Mouse (Mus musculus): ENCODE data around the gene Zfp770. TPM values are rescaled to one million over a fixed set of nuclear protein-coding genes. Genes with fewer than 3 reads are reported as not detected.
"Not testable (repeated sequence)": the region's sequence is repeated elsewhere in the genome, so short reads cannot be mapped to it uniquely, and the experiment has no call there.

The Zfp770 gene
- 11.6 and 11.9 TPM in 2 replicates for total RNA-seq (2021)
- long read RNA-seq, partial matches to known transcripts = 0 of 3 reads
- long read RNA-seq, other reads (novel, unspliced or antisense) = 3 of 3 reads

DNA sequence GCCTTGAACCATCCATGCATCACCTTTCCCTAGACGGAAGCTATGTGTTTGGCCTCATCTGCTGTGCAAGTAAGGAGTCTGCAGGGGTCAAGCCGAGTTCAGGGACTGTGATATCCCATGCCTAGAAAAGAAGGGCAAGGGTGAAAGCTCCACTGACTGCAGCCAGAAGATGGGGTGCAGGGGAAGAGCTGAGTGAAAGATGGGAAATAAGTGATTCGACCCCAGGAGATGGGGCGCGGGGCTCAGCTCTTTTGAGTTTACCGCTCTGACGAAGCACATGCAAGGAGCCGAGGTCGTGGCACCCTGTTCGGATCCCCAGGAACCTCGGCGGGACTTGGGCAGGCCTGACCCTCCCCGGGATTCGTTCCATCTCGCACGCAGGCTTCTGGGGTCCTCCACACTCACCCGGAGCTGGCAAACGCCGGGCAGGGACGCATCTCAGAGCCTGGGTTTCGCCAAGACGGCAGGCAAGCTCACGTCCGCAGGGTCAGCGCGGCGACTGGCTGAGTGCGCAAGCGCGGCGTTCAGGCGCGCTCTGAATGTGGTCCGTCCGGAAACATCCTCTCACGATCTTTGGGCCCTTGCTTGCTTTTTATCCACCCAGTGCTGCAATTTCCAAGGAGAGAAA is at the start of gene Zfp770:
Gene Zfp770 (minus strand): TSS at position 538 of the 628 bp plus-strand sequence.
- DNase-seq = peak; percentile 78

DNA sequence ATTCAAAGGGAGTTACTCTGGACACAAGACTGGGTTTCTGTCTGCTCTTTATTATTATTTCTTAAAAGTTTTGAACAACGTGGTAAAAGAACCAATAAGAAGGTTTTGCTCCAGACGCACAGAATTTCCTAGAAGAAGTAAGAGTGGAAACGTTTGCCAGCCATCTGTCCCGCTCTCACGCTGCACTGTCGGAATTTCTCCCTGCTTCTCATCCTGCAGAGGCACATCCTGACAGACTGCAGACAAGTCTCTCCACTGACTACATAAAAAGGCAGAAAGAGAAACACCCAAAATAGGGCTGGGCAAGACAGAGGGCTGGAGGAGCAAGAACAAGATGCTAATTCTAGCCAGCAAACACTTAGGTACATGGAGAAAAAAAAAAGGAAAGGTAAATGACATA is 48.2 kb upstream of the Zfp770 start:
- DNase-seq = no peak

GRCm38 (mm10) chr2:114237639-114238038 is 36.4 kb upstream of the Zfp770 start:
- no peak for DNase-seq

DNA sequence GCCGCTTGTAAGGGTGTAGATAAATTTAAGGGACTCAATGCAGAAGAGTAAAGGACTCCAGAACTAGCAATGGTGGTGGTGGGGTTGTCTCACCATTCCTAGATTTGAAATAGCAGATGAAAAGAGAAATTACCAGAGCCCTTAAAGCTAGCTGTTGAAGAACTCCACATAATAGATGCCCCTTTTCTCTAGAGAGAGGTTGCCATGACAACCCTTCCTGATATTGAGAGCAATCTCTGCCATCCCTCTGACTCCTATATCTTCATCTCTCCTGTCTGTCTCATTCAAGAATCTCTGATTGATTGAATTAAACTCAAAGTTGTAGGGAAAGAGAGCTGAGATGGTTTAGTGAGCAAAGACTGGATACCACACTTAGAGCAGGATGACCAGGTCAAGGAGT is 35.3 kb upstream of the Zfp770 start:
- DNase-seq = no peak

DNA sequence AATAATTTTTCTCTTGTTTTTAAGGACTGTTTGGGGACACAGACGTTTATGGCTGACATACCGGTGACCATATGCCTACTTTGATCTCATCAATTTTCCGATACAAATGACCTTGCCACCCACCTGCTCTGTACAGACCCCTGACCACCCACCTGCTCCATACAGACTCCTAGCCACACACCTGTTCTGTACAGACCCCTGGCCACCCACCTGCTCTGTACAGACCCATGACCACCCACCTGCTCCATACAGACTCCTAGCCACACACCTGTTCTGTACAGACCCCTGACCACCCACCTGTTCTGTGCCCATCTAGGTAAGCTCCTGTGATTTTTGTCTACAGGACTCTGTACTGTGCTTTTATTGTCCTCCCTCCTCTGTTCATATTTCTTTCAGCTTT is 34.3 kb upstream of the Zfp770 start:
- no peak for DNase-seq

GRCm38 (mm10) chr2:114231248-114231647 is 30.0 kb upstream of the Zfp770 start:
- DNase-seq = no peak

DNA sequence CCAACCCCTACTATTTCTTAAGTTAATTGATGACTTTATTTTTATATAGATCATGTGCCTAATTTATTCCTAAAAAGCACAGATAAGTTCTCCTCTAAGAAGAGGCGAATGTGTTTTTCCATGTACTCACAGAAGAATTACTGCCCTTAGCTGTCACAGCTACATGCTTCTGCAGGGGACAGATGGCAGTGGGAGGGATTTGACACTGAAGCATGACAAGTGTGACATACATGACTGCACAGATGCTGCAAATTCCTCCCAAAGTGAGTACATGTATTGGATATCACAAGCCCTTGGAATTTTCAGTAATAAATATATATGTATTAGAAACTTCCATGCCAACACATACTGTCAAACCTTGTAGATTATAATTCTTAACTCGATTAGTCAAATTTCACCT is 27.4 kb upstream of the Zfp770 start:
- DNase-seq = no peak

DNA sequence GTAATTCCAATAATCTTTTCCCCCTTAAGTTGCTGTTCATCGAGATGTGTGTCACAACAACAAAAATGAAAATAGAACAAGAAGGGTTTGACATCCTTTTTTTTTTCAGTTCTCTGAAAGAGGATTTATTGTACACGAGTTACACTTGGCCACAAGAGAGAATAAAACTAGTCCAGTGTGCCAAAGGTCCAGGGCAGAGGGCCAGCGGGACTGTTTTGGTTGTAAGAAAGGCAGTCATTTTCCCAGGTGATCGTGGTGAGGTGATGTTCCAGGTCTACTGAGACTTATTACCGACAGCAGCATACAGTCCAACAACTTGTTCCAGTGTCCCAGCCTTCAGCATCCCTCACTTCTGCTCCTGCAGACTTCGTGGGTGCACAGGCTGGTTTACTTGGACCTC is 3.8 kb upstream of the Zfp770 start:
- DNase-seq = no peak

DNA sequence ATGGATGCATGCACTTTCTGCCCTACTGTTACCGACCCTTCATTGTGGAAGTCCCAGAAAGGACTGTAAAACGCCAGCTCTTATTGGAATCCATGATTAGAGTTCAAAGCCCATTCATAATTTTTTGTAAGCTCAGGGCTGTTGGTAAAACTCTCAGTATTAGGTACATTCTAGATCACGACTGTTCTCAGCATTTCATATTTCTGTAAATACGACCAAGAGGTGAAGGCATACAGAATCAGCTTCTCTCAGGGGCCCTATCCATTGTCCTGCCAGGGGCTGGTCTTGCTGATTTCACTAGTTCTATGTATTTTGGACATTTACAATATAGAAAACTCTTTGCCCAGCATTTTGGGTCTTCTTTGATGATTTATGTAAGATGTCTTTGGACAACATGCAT is 305 bp upstream of the Zfp770 start:
- DNase-seq = no peak

- DNase-seq = no peak
These were observed 4.8 kb downstream of the Zfp770 start for GRCm38 (mm10) chr2:114196421-114196820.

DNA sequence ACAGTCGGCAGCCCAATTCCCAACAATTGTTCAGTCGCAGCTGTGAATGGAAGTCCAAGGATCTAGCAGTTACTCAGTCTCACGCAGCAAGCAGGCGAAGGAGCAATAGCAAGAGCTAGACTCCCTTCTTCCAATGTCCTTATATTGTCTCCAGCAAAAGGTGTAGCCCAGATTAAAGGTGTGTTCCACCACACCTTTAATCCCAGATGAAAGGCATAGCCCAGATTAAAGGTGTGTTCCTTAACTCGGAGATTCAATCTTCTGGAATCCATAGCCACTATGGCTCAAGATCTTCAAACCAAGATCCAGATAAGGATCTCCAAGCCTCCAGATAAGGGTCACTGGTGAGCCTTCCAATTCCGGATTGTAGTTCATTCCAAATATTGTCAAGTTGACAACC is 14.3 kb downstream of the Zfp770 start, which contains the start of gene Aqr:
Gene Aqr (minus strand): TSS at position 101 of the 400 bp plus-strand sequence.
- DNase-seq = not testable (repeated sequence)

- DNase-seq = no peak
These were observed 23.2 kb downstream of the Zfp770 start for GRCm38 (mm10) chr2:114177802-114178733.

- peak; percentile 75 for DNase-seq
These were observed 26.4 kb downstream of the Zfp770 start for GRCm38 (mm10) chr2:114174651-114175484.

DNA sequence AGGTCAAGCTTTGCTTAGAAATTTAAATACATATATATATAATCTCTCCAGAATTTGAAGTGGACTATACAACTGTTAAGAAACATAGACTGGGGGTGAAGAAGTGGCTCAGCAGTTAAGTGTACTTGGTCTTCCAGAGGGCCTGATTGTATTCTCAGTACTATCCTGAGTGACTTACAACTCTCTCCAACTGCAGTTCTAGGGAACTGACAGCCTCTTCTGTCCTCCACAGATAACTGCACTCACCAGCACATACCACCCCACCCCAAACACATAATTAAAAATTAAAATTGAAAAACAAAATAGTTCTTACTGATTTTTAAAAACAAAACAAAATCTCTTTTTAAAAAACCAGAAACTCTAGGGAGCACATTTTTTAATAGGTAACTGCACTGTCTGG is 28.0 kb downstream of the Zfp770 start:
- no peak for DNase-seq

DNA sequence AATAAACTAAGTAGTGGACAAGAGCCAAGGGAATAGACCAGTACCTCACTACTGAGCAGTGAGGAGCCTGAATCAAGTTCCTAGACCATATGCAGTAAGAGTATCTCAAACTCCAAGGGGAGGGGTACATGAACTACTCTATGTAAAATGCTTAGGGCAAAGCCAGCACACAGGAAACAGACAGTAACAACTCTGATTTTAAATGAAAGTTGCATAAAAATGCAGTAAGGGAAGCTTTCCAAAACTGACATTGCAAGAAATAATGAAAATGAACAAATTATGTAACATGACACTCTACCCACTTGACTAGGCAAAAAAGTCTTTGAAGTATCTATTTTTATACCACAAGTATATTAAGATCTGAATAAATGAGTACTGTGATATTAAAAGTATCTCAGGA is 33.4 kb downstream of the Zfp770 start:
- no peak for DNase-seq

- no peak for DNase-seq
These were observed 39.3 kb downstream of the Zfp770 start for GRCm38 (mm10) chr2:114161978-114162377.

DNA sequence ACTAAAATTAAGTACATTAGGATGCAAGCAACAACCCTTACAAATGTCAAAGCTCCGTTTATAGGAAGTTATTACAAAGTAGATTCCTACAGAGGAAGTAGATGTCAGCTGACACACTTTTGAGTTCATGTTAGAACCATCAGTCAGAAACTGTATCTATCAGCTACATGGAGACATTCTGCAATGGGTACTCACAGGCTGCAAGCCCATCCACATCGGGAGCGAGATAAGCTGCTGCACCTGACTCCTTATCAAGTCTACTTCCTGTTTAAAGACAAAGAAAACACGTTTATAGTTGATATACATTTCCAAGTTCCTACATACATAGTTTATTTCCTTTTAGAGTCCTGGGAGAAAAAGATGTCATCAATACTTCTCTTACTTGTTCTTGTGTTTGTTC is 43.9 kb downstream of the Zfp770 start:
- DNase-seq = no peak

DNA sequence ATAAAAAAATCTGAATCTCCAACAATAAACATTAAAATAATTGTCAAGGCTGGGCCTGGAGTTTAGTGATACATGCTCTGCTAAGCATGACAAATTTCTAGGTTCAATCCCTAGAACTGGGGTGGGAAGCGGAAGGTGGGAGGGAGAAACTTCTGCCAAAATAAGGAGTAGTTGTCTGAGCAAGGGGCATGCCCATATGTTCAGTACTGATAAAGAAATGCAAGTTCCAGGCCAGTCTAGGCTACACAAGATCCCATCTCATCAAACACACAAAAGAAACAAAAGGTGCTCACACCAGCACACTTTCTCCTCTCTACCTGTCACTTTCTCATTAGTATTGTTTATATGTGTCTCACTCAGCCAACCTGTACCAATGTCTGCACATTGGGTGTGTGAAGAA is 44.6 kb downstream of the Zfp770 start:
- no peak for DNase-seq

DNA sequence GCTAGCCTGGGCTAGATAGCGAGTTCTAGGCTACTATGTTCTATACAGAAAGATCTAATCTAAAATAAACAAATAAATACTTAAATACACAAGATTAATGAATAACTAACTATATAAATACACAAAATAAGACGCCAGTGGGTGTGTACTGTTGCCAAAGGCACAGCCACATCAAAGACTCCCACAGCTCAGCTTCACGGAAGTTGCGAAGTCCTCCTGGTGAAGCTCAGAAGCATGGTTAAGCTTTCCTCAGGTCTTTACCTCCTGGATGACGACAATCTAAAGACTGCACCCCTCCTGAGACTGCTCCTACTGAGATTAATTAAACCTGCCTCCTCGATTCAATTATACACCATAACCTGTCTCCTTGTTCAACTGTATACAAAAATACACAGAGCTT is 48.0 kb downstream of the Zfp770 start:
- no peak for DNase-seq

GRCm38 (mm10) chr2:114146864-114147458 is 54.3 kb downstream of the Zfp770 start:
- no peak for DNase-seq

DNA sequence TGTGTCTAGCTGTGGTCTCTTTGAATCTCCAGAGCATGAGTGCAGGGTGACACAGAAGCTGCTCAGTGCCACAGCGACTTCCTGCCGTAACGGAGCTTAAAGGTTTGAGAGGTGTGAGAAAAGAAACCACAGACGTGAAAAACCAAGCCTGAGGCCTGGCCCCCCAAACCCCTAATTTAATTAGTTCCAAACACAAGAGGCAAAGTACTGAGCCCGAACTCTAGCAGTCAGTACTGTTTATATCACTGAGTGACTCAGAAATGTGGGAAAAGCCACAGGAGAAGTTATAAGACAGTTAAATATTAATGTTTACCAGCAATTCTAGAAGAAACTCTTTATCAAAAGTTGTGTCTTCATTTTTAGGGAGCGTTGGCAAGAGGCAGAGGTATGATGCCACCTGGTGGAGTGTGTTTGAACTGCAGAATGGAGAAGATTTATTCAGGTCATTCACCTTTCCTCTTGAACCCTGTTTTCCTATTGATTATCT is 55.9 kb downstream of the Zfp770 start:
- peak; percentile 4 for DNase-seq

DNA sequence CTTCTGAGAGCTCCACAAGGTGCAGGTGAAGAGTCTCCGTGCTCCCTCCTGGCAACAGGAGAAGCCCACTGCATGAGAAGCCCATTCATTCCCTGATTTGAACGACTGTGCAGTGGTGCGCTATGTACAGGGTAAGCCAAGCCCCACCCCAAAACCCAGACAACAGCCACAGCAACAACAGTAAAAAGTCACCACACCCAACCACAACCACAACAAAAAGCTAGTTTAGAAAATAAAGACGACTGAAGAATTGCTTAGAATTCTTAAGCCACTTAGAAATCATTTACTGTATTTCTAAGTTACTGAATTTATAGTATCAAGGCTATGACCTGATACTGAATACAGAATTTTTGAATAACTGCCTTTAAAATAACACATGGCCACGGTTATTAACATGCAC is 56.4 kb downstream of the Zfp770 start:
- no peak for DNase-seq
